Mouse (Mus musculus) T-helper 17 cell (primary cell): ENCODE measurements around the gene BC037034.

Experiments used
- in situ Hi-C, 2 experiments: fragments of 300-600 bp; cut with MboI, MseI; formaldehyde crosslinking; loops; 1 replicate in 1 of 2; 2 replicates in 1 of 2; pipeline ENCODE4 v1.15.1; 2025; ENCODE audit warnings: high pct_unique_total_duplicates in 2 of 2

Gene BC037034

DNA sequence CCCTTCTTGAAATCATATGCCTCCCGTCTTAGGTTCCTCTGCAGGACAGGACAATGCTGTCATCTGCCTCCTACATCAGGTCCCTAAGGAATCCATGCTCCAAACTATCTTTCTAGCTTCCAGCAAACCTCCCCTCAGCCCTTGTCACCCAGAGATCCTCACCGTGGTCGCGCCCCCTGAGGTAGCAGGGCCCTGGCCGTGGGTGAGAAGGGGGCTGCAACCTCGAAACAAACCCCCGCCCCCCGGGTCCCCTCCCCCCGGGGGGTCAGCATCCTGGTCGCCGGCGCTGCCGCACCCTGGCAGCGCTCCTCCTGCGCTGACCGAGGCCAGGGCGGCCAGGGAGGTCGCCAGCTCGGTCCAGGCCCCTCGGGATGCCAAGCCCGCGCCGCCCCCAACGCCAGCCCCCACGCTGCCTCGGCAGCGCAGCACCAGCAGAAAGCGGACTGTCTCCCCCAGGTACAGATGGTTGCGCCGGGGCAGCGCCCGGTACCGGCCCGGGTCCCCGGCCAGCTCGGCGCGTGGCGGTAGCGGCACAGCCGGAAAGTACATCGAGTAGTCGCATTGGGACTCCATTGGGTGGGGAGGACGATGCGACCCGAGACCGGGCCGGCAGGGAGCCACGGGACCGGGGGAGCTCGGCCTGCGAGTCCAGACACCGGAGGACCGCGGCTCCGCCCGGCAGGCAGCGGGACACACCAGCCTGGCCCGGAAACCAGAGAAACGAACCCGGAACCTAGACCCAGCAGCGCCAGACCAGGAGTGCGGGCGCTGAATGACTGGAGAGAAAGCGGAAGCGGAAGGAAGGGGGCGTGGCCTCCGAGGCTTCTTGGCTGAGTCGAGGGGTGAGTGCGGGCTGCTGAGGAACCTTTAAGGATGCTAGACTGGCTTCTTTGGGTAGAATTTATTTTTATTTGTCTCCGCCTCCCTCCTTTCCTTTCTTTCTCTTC is at the start of gene BC037034:
BC037034 (minus strand) TSS at position 774 of the 947 bp plus-strand sequence.
- in situ Hi-C loops = loop anchor here in 1 of 2 experiments (5.0 kb wide), 1 partner anchor 76 kb away; the partner anchor contains the start of genes Cnpy4 and Taf6

DNA sequence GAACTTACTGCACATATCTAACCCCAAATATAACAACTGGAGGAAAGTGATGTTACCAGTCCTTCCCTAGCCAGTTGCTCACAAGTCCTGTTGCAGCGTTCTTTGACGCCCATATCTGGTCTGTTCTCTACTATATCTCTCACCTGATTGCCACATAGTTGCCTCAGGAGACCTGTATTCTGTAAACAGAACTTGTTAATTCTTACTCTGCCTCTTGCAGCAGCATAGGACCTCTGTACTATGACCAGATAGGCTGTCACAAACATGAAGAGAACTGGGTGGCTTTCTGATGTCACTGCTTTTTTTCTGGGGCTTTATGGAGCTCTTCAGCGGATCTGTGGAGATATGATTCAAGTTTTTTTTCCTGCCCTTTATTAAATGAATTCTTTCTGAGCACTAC is 49.0 kb upstream of the BC037034 start:
- in situ Hi-C loops = no loop called here

GRCm38 (mm10) chr5:138299613-138300012 is 35.8 kb upstream of the BC037034 start:
- in situ Hi-C loops = no loop called here

DNA sequence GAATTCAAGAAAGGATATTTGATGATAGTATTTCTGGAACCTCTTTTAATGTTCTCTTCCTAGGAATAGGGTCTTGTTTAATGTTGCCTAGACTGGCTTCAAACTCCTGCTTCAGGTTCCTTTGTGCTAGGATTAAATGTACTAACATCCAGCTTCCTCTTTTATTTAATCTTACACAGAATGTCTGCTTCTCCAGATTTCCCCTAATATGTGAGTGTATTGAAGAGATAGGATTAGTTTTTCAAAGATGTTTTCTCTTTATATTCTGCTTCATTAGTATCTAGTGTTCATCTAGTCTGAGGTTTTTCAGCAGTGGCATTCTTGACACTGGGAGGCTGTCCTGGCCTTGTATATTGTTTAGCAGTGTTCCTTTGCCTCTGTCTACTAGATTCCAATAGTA is 30.3 kb upstream of the BC037034 start:
- in situ Hi-C loops = no loop called here

DNA sequence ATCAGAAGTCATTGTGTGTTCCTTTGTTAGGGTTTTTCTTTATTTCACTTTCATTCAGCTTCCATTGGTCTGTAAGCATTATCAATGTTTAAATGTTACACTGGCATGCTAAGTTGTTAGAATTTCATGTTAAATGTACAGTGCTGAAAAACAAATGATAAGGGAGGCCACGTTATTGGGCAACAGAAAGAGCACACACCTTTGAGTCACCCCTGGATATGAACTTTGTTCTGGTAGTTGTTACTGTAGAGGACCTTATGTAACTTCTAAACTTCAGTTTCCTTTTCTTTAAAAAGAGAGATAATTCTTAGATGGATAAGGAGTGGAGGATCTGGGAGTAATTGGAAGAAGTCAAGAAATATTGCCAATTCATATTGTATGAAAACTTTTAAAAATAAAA is 27.8 kb upstream of the BC037034 start:
- in situ Hi-C loops = no loop called here

DNA sequence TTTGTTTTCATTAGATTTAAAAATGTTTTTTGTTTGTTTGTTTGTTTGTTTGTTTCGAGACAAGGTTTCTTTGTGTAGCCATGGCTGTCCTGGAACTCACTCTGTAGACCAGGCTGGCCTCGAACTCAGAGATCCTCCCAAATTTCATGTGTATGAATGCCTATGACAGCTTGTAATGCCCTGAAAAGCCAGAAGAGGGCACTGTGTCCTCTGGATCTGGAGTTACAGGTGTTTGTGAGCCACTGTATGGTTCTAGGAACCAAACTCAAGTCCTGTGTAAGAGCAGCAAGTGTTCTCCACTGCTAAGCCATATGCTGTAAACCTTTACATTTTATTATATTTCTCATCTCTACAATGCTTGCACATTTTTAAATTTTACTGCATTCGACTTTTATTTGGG is 24.0 kb upstream of the BC037034 start:
- in situ Hi-C loops = loop anchor here in 1 of 2 experiments (10.0 kb wide), 1 partner anchor 367 kb away; no protein-coding TSS in a partner anchor

GRCm38 (mm10) chr5:138283540-138283939 is 19.7 kb upstream of the BC037034 start:
- in situ Hi-C loops = loop anchor here in 1 of 2 experiments (10.0 kb wide), 1 partner anchor 371 kb away; no protein-coding TSS in a partner anchor

- in situ Hi-C loops = loop anchor here in 1 of 2 experiments (10.0 kb wide), 1 partner anchor 373 kb away; no protein-coding TSS in a partner anchor
Measured at GRCm38 (mm10) chr5:138281798-138282197, 18.0 kb upstream of the BC037034 start.

DNA sequence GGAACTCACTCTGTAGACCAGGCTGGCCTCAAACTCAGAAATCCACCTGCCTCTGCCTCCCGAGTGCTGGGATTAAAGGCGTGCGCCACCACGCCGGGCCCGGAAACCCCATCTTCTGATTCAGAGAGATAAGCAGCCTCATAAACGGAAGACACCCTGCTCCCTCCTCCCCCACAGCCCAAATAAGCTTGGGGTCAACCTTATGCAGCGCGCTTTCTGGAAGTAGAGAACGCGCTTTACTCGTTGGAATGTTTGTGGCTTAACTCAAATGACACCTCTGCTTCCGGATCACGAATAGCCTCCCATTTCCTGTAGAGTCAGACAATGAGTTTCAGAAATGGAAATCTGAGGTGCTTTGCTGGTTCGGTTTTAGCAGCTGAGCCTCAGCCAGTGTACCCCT is 17.0 kb upstream of the BC037034 start:
- in situ Hi-C loops = loop anchor here in 1 of 2 experiments (10.0 kb wide), 1 partner anchor 374 kb away; no protein-coding TSS in a partner anchor

DNA sequence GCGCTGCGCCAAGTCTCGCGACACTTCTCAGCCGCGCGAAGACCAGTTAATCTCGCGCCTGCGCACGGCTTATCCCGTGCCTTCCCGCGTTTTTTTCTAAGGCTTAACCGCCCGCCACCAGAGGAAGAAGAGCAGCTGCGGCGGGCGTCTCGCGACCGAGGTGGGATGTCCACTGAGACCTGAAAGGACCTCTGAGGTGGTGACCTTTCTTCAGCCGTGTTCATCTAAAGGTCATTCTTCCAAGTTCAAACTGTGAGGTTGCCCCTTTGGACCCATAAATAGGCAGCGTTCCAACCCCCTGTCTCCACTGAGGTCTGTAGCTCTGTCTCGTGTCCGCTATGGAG is 16.6 kb upstream of the BC037034 start:
- in situ Hi-C loops = loop anchor here in 1 of 2 experiments (10.0 kb wide), 1 partner anchor 374 kb away; no protein-coding TSS in a partner anchor

GRCm38 (mm10) chr5:138279585-138280424 is 16.0 kb upstream of the BC037034 start, which contains the start of the genes Gm43720, Gpc2 and Stag3:
TSS of gene Gm43720 (minus strand) at chr5:138279958.
TSS of gene Gpc2 (minus strand) at chr5:138280005.
TSS of gene Stag3 (plus strand) at chr5:138280240.
- in situ Hi-C loops = loop anchor here in 1 of 2 experiments (10.0 kb wide), 2 partner anchors 345 to 375 kb away; partner anchors contain the start of gene A430033K04Rik

DNA sequence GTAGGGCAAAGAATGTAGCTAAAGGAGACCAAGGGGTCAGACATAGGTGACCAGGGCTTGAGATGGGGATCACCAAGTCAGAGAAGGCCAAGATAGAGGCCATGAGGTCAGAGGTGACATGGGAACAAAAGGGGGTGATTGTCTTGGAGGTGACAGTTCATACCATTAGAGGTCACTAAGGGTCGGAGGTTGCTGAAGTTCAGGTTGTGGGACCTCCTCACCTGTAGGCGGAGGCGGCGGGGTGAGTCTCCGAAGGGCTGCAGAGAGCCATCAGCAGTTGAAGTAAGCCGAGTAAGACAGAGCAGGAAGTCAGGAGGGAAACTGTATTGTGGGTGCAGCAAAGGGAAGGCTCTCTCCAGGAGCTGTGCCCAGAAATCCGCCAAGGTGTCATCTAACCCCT is 14.2 kb upstream of the BC037034 start:
- in situ Hi-C loops = loop anchor here in 1 of 2 experiments (10.0 kb wide), 1 partner anchor 347 kb away; the partner anchor contains the start of gene A430033K04Rik

GRCm38 (mm10) chr5:138275216-138276050 is 11.6 kb upstream of the BC037034 start:
- in situ Hi-C loops = loop anchor here in 1 of 2 experiments (10.0 kb wide), 1 partner anchor 349 kb away; the partner anchor contains the start of gene A430033K04Rik

DNA sequence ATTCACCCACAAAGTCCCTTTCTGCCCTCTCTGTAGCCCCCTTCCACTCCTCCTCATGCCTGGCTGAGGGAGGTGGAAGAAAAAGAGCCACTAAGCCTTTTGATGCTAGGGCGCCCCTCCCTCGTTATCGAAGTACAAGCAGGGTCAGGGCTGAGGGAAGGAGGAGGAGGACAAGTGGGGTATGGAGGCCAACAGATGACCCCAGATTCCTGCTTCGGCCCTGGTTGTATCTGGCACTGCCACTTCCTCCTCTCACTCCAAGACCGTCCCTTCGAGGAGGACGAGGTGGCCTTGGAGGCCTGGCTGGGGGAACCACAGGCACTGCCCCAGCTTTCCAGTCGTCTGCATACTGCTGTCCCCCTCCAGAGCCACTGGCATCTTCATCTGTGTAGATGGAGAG is 10.4 kb upstream of the BC037034 start:
- in situ Hi-C loops = loop anchor here in 1 of 2 experiments (10.0 kb wide), 1 partner anchor 351 kb away; the partner anchor contains the start of gene A430033K04Rik

DNA sequence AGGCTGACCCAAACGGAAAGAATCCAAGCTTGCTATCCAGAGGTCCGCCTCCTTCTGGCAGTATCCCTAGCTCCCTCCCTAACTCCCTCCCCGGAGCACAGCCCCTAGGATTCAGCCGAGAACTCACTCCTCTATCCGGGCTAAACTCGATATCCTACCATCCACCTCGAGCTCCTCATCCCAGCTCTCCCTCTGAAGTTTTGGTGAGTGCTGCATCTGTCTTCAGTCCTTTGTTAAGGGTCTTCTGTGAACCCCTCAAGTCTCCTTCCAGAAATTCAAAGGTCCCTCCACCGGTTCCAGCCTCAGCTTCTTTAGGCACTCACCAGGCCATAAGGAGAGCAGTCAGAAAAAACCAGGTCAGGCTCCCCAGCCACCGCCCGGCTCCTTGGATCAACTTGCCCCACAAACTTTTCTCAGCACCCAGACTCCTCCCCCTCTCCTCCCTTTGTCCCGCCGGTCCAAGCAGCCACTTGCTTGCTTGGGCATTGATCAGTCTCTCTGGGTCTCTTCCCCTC is 8.6 kb upstream of the BC037034 start, which contains the start of gene Gal3st4:
Gal3st4 (minus strand) TSS at position 432 of the 515 bp plus-strand sequence.
- in situ Hi-C loops = loop anchor here in 1 of 2 experiments (10.0 kb wide), 1 partner anchor 352 kb away; the partner anchor contains the start of gene A430033K04Rik

GRCm38 (mm10) chr5:138271232-138271631 is 7.4 kb upstream of the BC037034 start:
- in situ Hi-C loops = loop anchor here in 1 of 2 experiments (10.0 kb wide), 1 partner anchor 354 kb away; the partner anchor contains the start of gene A430033K04Rik

DNA sequence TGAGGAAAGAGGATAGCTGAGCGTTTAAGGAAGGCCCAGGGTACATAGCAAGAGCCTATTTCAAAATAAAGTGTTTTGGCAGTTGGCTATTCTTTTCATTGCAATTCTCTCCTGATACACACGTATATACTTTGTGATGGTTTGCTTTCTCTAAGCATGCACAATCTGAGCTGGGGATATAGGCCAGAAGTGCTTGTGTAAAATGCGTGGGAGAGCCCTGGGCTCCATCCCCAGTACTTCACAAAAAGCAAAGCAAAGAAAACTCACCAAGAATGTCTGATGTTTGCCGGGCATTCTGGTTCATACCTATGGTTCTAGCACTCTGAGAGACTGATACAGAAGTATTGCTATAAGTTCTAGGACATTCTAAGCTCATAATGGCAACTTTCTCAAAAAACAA is 5.1 kb upstream of the BC037034 start:
- in situ Hi-C loops = no loop called here

GRCm38 (mm10) chr5:138267114-138267513 is 3.3 kb upstream of the BC037034 start:
- in situ Hi-C loops = no loop called here

GRCm38 (mm10) chr5:138265712-138266111 is 1.9 kb upstream of the BC037034 start:
- in situ Hi-C loops = no loop called here

- in situ Hi-C loops = loop anchor here in 1 of 2 experiments (5.0 kb wide), 1 partner anchor 77 kb away; the partner anchor contains the start of genes Cnpy4 and Taf6
Measured at GRCm38 (mm10) chr5:138264207-138264578, 360 bp upstream of the BC037034 start.
